Mouse (Mus musculus): ENCODE measurements around the gene Tmbim7. TPM values are rescaled to one million over a fixed set of nuclear protein-coding genes. Genes with fewer than 3 reads are reported as not detected.
A peak's percentile ranks its signal among the peaks of the same experiment; 100 is the strongest.

The Tmbim7 gene
- polyA plus RNA-seq, 1 experiment: not detected

DNA sequence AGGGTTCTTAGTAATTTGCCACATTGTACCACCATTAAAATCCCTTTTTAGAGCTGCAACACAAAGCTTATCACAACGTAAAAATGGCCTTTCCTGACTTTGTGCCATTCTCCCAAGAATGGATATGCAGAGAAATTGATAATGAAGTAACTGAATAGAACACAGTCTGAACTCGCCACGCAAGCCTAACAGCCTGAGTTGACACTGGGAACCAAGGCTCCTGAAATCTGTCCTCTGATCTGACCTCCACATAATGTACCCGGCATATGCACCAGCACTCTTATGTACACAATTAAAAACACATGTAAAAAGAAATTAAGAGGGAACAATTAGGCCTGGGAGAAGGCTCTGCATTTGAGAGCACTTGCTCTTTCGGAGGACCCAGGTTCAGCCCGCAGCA is 5.7 kb upstream of the Tmbim7 start:
- Histone ChIP-seq H3K4me1 (ENCODE audit: control insufficient read depth, insufficient read depth, low read length) (no peaks in the 10 kb centered on the region), H3K9me3 (replicated peaks; ENCODE audit: control insufficient read depth, insufficient read depth, low read length, poor library complexity, severe bottlenecking) (no peaks in the 10 kb centered on the region), H3K4me3 (ENCODE audit: low read depth, low read length) (no peak overlapping the region), H3K27ac (ENCODE audit: insufficient read depth, low read length) (no peak overlapping the region), H3K27me3 (ENCODE audit: control insufficient read depth, insufficient read depth, low read length, poor library complexity, severe bottlenecking) (no peaks in the 10 kb centered on the region), H3K9ac (ENCODE audit: low read depth, poor library complexity, severe bottlenecking) (no peak overlapping the region), H3K36me3 (ENCODE audit: control insufficient read depth, insufficient read depth, low read length, poor library complexity, severe bottlenecking) (peaks cover 29% of the 10 kb centered on the region)
- TF ChIP-seq POLR2A (IDR thresholded peaks at IDR 0.05; ENCODE audit: insufficient read depth, low read length) (no peak), EP300 (IDR thresholded peaks at IDR 0.05; ENCODE audit: insufficient read depth, low read depth, low read length) (no peak), CTCF (IDR thresholded peaks at IDR 0.05; ENCODE audit: low read depth, low read length) (no peak)

DNA sequence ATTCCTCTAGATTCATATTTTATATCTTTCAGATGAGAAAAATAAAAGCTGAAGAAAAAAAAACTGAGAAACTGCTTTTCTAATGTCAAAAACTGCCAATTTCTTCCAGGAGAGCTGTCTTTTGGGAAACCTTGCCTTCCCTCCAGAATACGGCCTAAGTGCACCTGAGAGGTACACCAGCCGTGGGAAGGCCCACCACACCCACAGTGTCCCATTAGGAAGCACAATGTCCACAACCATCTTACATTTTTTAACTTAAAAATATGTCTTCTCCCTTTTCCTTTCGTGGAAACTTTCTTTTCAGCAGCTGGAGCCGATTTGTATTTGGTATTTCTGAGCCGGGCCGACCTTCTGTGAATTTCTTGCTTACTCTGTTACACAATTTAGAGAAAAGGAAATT is 4.4 kb upstream of the Tmbim7 start:
- Histone ChIP-seq H3K9ac (ENCODE audit: low read depth, poor library complexity, severe bottlenecking) (peak overlapping the region; percentile 98), H3K9me3 (replicated peaks; ENCODE audit: control insufficient read depth, insufficient read depth, low read length, poor library complexity, severe bottlenecking) (no peaks in the 10 kb centered on the region), H3K27me3 (ENCODE audit: control insufficient read depth, insufficient read depth, low read length, poor library complexity, severe bottlenecking) (no peaks in the 10 kb centered on the region), H3K36me3 (ENCODE audit: control insufficient read depth, insufficient read depth, low read length, poor library complexity, severe bottlenecking) (peaks cover 20% of the 10 kb centered on the region), H3K4me3 (ENCODE audit: low read depth, low read length) (peak overlapping the region; percentile 99), H3K27ac (ENCODE audit: insufficient read depth, low read length) (no peak overlapping the region), H3K4me1 (ENCODE audit: control insufficient read depth, insufficient read depth, low read length) (no peaks in the 10 kb centered on the region)
- no peak for TF ChIP-seq CTCF (IDR thresholded peaks at IDR 0.05; ENCODE audit: low read depth, low read length)
- TF ChIP-seq EP300 (IDR thresholded peaks at IDR 0.05; ENCODE audit: insufficient read depth, low read depth, low read length): no peak
- TF ChIP-seq POLR2A (IDR thresholded peaks at IDR 0.05; ENCODE audit: insufficient read depth, low read length): no peak

- peak overlapping the region; percentile 98 for H3K9ac ChIP-seq (ENCODE audit: low read depth, poor library complexity, severe bottlenecking)
- peaks cover 15% of the 10 kb centered on the region for H3K36me3 ChIP-seq (ENCODE audit: control insufficient read depth, insufficient read depth, low read length, poor library complexity, severe bottlenecking)
- no peaks in the 10 kb centered on the region for H3K4me1 ChIP-seq (ENCODE audit: control insufficient read depth, insufficient read depth, low read length)
- H3K27ac ChIP-seq (ENCODE audit: insufficient read depth, low read length): no peak overlapping the region
- H3K9me3 ChIP-seq (replicated peaks; ENCODE audit: control insufficient read depth, insufficient read depth, low read length, poor library complexity, severe bottlenecking): no peaks in the 10 kb centered on the region
- H3K4me3 ChIP-seq (ENCODE audit: low read depth, low read length): peak overlapping the region; percentile 99
- H3K27me3 ChIP-seq (ENCODE audit: control insufficient read depth, insufficient read depth, low read length, poor library complexity, severe bottlenecking): no peaks in the 10 kb centered on the region
- no peak for TF ChIP-seq EP300 (IDR thresholded peaks at IDR 0.05; ENCODE audit: insufficient read depth, low read depth, low read length)
- TF ChIP-seq CTCF (IDR thresholded peaks at IDR 0.05; ENCODE audit: low read depth, low read length): peak; percentile 37
- TF ChIP-seq POLR2A (IDR thresholded peaks at IDR 0.05; ENCODE audit: insufficient read depth, low read length): no peak
Measured at GRCm38 (mm10) chr5:3646991-3647707, 3.8 kb upstream of the Tmbim7 start.

GRCm38 (mm10) chr5:3647708-3648121 is 3.3 kb upstream of the Tmbim7 start:
- no peak for TF ChIP-seq CTCF (IDR thresholded peaks at IDR 0.05; ENCODE audit: low read depth, low read length)
- no peak for TF ChIP-seq EP300 (IDR thresholded peaks at IDR 0.05; ENCODE audit: insufficient read depth, low read depth, low read length)
- no peak for TF ChIP-seq POLR2A (IDR thresholded peaks at IDR 0.05; ENCODE audit: insufficient read depth, low read length)
- no peaks in the 10 kb centered on the region for H3K4me1 ChIP-seq (ENCODE audit: control insufficient read depth, insufficient read depth, low read length)
- peaks cover 15% of the 10 kb centered on the region for H3K36me3 ChIP-seq (ENCODE audit: control insufficient read depth, insufficient read depth, low read length, poor library complexity, severe bottlenecking)
- 0 out of 2 replicates have a peak, but pooled peaks cover under 1% of the 10 kb centered on the region for H3K9me3 ChIP-seq (replicated peaks; ENCODE audit: control insufficient read depth, insufficient read depth, low read length, poor library complexity, severe bottlenecking)
- peak overlapping the region; percentile 98 for H3K9ac ChIP-seq (ENCODE audit: low read depth, poor library complexity, severe bottlenecking)
- H3K27me3 ChIP-seq (ENCODE audit: control insufficient read depth, insufficient read depth, low read length, poor library complexity, severe bottlenecking): no peaks in the 10 kb centered on the region
- H3K4me3 ChIP-seq (ENCODE audit: low read depth, low read length): peak overlapping the region; percentile 99
- no peak overlapping the region for H3K27ac ChIP-seq (ENCODE audit: insufficient read depth, low read length)

DNA sequence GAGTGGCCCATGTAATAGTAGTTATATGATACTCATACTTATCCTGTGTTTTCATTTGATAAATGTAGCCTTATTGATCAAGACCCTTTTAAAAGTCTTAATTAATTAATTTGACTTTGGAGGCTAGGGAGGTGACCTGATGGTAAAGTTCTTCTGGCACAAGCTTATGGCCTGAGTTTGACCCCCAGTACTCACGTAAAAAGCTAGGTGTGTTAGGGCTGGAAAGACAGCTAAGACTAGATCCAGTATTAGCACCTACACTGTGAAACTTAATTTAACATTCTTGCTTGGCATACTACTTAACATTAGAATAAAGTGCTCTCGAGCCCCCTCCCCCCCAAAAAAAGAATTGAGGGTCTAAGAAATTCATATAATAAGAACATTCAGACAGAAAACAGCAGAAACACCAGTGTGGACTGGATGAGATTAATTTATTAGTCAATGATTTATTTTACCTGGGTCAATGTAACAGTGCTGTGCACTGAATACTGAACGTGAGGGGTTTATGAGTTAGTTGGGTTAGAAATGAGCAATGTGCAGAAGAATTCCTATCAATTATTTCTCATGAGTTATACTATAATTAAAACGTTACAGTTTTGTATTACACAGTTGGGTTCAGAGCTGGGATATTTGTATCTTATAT is 2.7 kb upstream of the Tmbim7 start:
- H3K27me3 ChIP-seq (ENCODE audit: control insufficient read depth, insufficient read depth, low read length, poor library complexity, severe bottlenecking): no peaks in the 10 kb centered on the region
- no peak overlapping the region for H3K27ac ChIP-seq (ENCODE audit: insufficient read depth, low read length)
- 0 out of 2 replicates have a peak, but pooled peaks cover 3% of the 10 kb centered on the region for H3K9me3 ChIP-seq (replicated peaks; ENCODE audit: control insufficient read depth, insufficient read depth, low read length, poor library complexity, severe bottlenecking)
- H3K36me3 ChIP-seq (ENCODE audit: control insufficient read depth, insufficient read depth, low read length, poor library complexity, severe bottlenecking): peaks cover 12% of the 10 kb centered on the region
- no peaks in the 10 kb centered on the region for H3K4me1 ChIP-seq (ENCODE audit: control insufficient read depth, insufficient read depth, low read length)
- TF ChIP-seq POLR2A (IDR thresholded peaks at IDR 0.05; ENCODE audit: insufficient read depth, low read length): no peak
- TF ChIP-seq CTCF (IDR thresholded peaks at IDR 0.05; ENCODE audit: low read depth, low read length): no peak
- no peak for TF ChIP-seq EP300 (IDR thresholded peaks at IDR 0.05; ENCODE audit: insufficient read depth, low read depth, low read length)
- H3K9ac ChIP-seq (ENCODE audit: low read depth, poor library complexity, severe bottlenecking): no peak overlapping the region
- no peak overlapping the region for H3K4me3 ChIP-seq (ENCODE audit: low read depth, low read length)

DNA sequence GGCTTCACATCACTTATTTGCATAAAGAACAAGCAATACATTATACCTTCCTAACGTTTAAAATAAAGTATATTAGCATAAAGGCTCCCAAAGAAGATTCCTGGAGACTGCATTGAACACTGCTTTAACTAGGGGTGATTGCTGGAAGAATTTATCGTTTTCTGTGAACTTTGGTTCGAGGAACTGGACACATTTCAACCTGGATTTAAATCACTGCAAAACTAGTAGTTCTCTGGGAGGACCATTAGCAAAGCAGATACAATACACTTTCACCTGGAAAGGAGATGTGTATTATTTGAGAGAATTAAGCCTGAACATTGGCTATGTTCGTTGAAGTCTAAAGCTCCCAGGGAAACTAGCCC is 2.2 kb upstream of the Tmbim7 start:
- H3K4me3 ChIP-seq (ENCODE audit: low read depth, low read length): no peak overlapping the region
- H3K27me3 ChIP-seq (ENCODE audit: control insufficient read depth, insufficient read depth, low read length, poor library complexity, severe bottlenecking): no peaks in the 10 kb centered on the region
- H3K4me1 ChIP-seq (ENCODE audit: control insufficient read depth, insufficient read depth, low read length): no peaks in the 10 kb centered on the region
- TF ChIP-seq EP300 (IDR thresholded peaks at IDR 0.05; ENCODE audit: insufficient read depth, low read depth, low read length) (no peak), POLR2A (IDR thresholded peaks at IDR 0.05; ENCODE audit: insufficient read depth, low read length) (no peak), CTCF (IDR thresholded peaks at IDR 0.05; ENCODE audit: low read depth, low read length) (no peak)
- no peak overlapping the region for H3K27ac ChIP-seq (ENCODE audit: insufficient read depth, low read length)
- 0 out of 2 replicates have a peak, but pooled peaks cover 5% of the 10 kb centered on the region for H3K9me3 ChIP-seq (replicated peaks; ENCODE audit: control insufficient read depth, insufficient read depth, low read length, poor library complexity, severe bottlenecking)
- H3K9ac ChIP-seq (ENCODE audit: low read depth, poor library complexity, severe bottlenecking): no peak overlapping the region
- peaks cover 9% of the 10 kb centered on the region for H3K36me3 ChIP-seq (ENCODE audit: control insufficient read depth, insufficient read depth, low read length, poor library complexity, severe bottlenecking)
